Mouse (Mus musculus) CH12.LX (cell line): Measurements from ENCODE around the gene Uts2b. TPM values are rescaled to one million over a fixed set of nuclear protein-coding genes. Genes with fewer than 3 reads are reported as not detected.

Experiments
- DNase-seq: peaks from one replicate; pipeline ENCODE4 v3.0.0-alpha.2; 2013; ENCODE audit errors: extremely low read depth
- H3K27ac ChIP-seq: 2 replicates; pipeline ENCODE4 v1.5.1; 2012; ENCODE audit warnings: low read depth, mild to moderate bottlenecking, control low read depth, moderate library complexity; ENCODE audit not compliant: insufficient read depth
- H3K27me3 ChIP-seq: replicated peaks from 2 replicates; pipeline ENCODE3; 2012; ENCODE audit warnings: inconsistent platforms
- H3K36me3 ChIP-seq, 2 experiments: replicated peaks in 1 of 2; 2 replicates each; pipeline versions ENCODE3 to v1.6.1; 2012; ENCODE audit warnings: inconsistent platforms in 1 of 2, low read length in 1 of 2, mild to moderate bottlenecking in 1 of 2, mixed read lengths in 1 of 2, moderate library complexity in 1 of 2; ENCODE audit not compliant: control insufficient read depth in 1 of 2, insufficient read depth in 1 of 2
- H3K4me1 ChIP-seq, 2 experiments: 2 replicates each; pipeline ENCODE4 v1.6.1; 2012; ENCODE audit warnings: inconsistent platforms in 1 of 2, moderate library complexity in 1 of 2; ENCODE audit not compliant: insufficient read depth in 2 of 2, control insufficient read depth in 1 of 2
- H3K4me2 ChIP-seq: 2 replicates; pipeline ENCODE4 v1.6.1; 2012; ENCODE audit warnings: low read depth, mild to moderate bottlenecking, control low read depth; ENCODE audit not compliant: poor library complexity, insufficient read depth, severe bottlenecking
- H3K4me3 ChIP-seq, 3 experiments: fragments of 150-350 bp in 1 of 3; sonication (generic) in 1 of 3; replicated peaks in 1 of 3; 2 replicates each; pipeline versions ENCODE3 to v1.5.1; 2011 to 2012; ENCODE audit warnings: low read depth in 2 of 3, low read length in 2 of 3, mild to moderate bottlenecking in 2 of 3, moderate library complexity in 2 of 3, control low read depth in 1 of 3, improper control_type of control experiment in 1 of 3, inconsistent platforms in 1 of 3, mixed read lengths in 1 of 3; ENCODE audit not compliant: poor library complexity in 1 of 3
- H3K79me2 ChIP-seq: replicated peaks from 2 replicates; pipeline ENCODE4 v1.6.1; 2012; ENCODE audit warnings: mild to moderate bottlenecking, moderate library complexity; ENCODE audit not compliant: control insufficient read depth, poor library complexity, insufficient read depth, severe bottlenecking; ENCODE audit errors: extremely low read depth
- H3K9ac ChIP-seq: 2 replicates; pipeline ENCODE4 v1.6.1; 2012; ENCODE audit warnings: low read depth, mild to moderate bottlenecking, control low read depth, moderate library complexity; ENCODE audit not compliant: insufficient read depth
- H3K9me3 ChIP-seq: replicated peaks from 2 replicates; pipeline ENCODE3; 2012; ENCODE audit warnings: low read length, inconsistent platforms, mixed read lengths
- BHLHE40 ChIP-seq: IDR thresholded peaks from 2 replicates; pipeline ENCODE4 v1.6.1; 2011; ENCODE audit warnings: mild to moderate bottlenecking, low read depth, low read length, improper control_type of control experiment
- CHD1 ChIP-seq: IDR thresholded peaks from 2 replicates; pipeline ENCODE4 v1.6.1; 2012; ENCODE audit warnings: low read depth, low read length, improper control_type of control experiment, inconsistent platforms
- CHD2 ChIP-seq: IDR thresholded peaks from 2 replicates; pipeline ENCODE4 v1.6.1; 2011; ENCODE audit warnings: low read length, improper control_type of control experiment
- CTCF ChIP-seq, 2 experiments: IDR thresholded peaks in 1 of 2; conservative IDR thresholded peaks in 1 of 2; 2 replicates each; pipeline ENCODE4 v1.5.1; 2011 to 2012; ENCODE audit warnings: low read depth in 2 of 2, low read length in 2 of 2, improper control_type of control experiment in 1 of 2, inconsistent platforms in 1 of 2, mild to moderate bottlenecking in 1 of 2, moderate library complexity in 1 of 2
- E2F4 ChIP-seq: IDR thresholded peaks from 2 replicates; pipeline ENCODE4 v1.6.1; 2011; ENCODE audit warnings: low read depth, low read length, improper control_type of control experiment; ENCODE audit not compliant: insufficient replicate concordance
- ELF1 ChIP-seq: IDR thresholded peaks from 2 replicates; pipeline ENCODE4 v1.6.1; 2014; ENCODE audit warnings: low read depth, mild to moderate bottlenecking, inconsistent platforms, low read length, improper control_type of control experiment
- EP300 ChIP-seq: IDR thresholded peaks from 2 replicates; pipeline ENCODE4 v1.6.1; 2011; ENCODE audit warnings: low read length, improper control_type of control experiment
- ETS1 ChIP-seq: conservative IDR thresholded peaks from 2 replicates; pipeline ENCODE4 v1.6.1; 2012; ENCODE audit warnings: low read depth, mild to moderate bottlenecking, inconsistent platforms, low read length, improper control_type of control experiment, moderate library complexity
- GABPA ChIP-seq: IDR thresholded peaks from 2 replicates; pipeline ENCODE4 v1.6.1; 2012; ENCODE audit warnings: low read depth, low read length, improper control_type of control experiment, inconsistent platforms; ENCODE audit not compliant: insufficient replicate concordance
- HCFC1 ChIP-seq: IDR thresholded peaks from 2 replicates; pipeline ENCODE4 v1.6.1; 2012; ENCODE audit warnings: low read depth, mild to moderate bottlenecking, inconsistent platforms, low read length, improper control_type of control experiment
- IRF4 ChIP-seq: IDR thresholded peaks from 2 replicates; pipeline ENCODE4 v1.6.1; 2014; ENCODE audit warnings: low read depth, mild to moderate bottlenecking, inconsistent platforms, low read length, improper control_type of control experiment
- JUN ChIP-seq: IDR thresholded peaks from 2 replicates; pipeline ENCODE4 v1.6.1; 2011; ENCODE audit warnings: low read depth, mild to moderate bottlenecking, low read length, improper control_type of control experiment, moderate library complexity; ENCODE audit not compliant: insufficient read depth
- JUND ChIP-seq: conservative IDR thresholded peaks from 2 replicates; pipeline ENCODE4 v1.6.1; 2011; ENCODE audit warnings: low read depth, low read length, improper control_type of control experiment
- KAT2A ChIP-seq: IDR thresholded peaks from 2 replicates; pipeline ENCODE4 v1.6.1; 2012; ENCODE audit warnings: low read length, improper control_type of control experiment, inconsistent platforms; ENCODE audit not compliant: insufficient replicate concordance
- MAFK ChIP-seq: IDR thresholded peaks from 2 replicates; pipeline ENCODE4 v1.6.1; 2011; ENCODE audit warnings: low read length, improper control_type of control experiment; ENCODE audit not compliant: insufficient replicate concordance
- MAX ChIP-seq: IDR thresholded peaks from 2 replicates; pipeline ENCODE4 v1.6.1; 2011; ENCODE audit warnings: low read length, improper control_type of control experiment
- MAZ ChIP-seq: IDR thresholded peaks from 2 replicates; pipeline ENCODE4 v1.6.1; 2012; ENCODE audit warnings: low read depth, mild to moderate bottlenecking, inconsistent platforms, low read length, improper control_type of control experiment, moderate library complexity
- MEF2A ChIP-seq: IDR thresholded peaks from 2 replicates; pipeline ENCODE4 v1.6.1; 2014; ENCODE audit warnings: low read depth, mild to moderate bottlenecking, inconsistent platforms, low read length, improper control_type of control experiment, borderline replicate concordance
- MXI1 ChIP-seq: IDR thresholded peaks from 2 replicates; pipeline ENCODE4 v1.6.1; 2011; ENCODE audit warnings: mild to moderate bottlenecking, low read depth, low read length, improper control_type of control experiment
- MYC ChIP-seq: IDR thresholded peaks from 2 replicates; pipeline ENCODE4 v1.6.1; 2011; ENCODE audit warnings: low read depth, mild to moderate bottlenecking, improper control_type of control experiment, low read length
- NELFE ChIP-seq: IDR thresholded peaks from 2 replicates; pipeline ENCODE4 v1.6.1; 2011; ENCODE audit warnings: low read depth, low read length, improper control_type of control experiment
- NRF1 ChIP-seq: IDR thresholded peaks from 2 replicates; pipeline ENCODE4 v1.6.1; 2014; ENCODE audit warnings: low read depth, mild to moderate bottlenecking, inconsistent platforms, low read length, improper control_type of control experiment, moderate library complexity
- PAX5 ChIP-seq: IDR thresholded peaks from 2 replicates; pipeline ENCODE4 v1.6.1; 2012; ENCODE audit warnings: low read length, inconsistent platforms, mixed read lengths
- POLR2A ChIP-seq: IDR thresholded peaks from 2 replicates; pipeline ENCODE4 v1.6.1; 2011; ENCODE audit warnings: low read depth, mild to moderate bottlenecking, improper control_type of control experiment, low read length
- POLR2AphosphoS2 ChIP-seq: IDR thresholded peaks from 2 replicates; pipeline ENCODE4 v1.6.1; 2011; ENCODE audit warnings: low read depth, low read length, improper control_type of control experiment
- RAD21 ChIP-seq: IDR thresholded peaks from 2 replicates; pipeline ENCODE4 v1.6.1; 2011; ENCODE audit warnings: low read depth, mild to moderate bottlenecking, low read length, improper control_type of control experiment, moderate library complexity
- RCOR1 ChIP-seq: conservative IDR thresholded peaks from 2 replicates; pipeline ENCODE4 v1.6.1; 2012; ENCODE audit warnings: low read depth, mild to moderate bottlenecking, inconsistent platforms, low read length, improper control_type of control experiment
- SIN3A ChIP-seq: IDR thresholded peaks from 2 replicates; pipeline ENCODE4 v1.6.1; 2012; ENCODE audit warnings: low read length, improper control_type of control experiment, inconsistent platforms
- SMC3 ChIP-seq: IDR thresholded peaks from 2 replicates; pipeline ENCODE4 v1.6.1; 2011; ENCODE audit warnings: low read depth, low read length, improper control_type of control experiment
- TBP ChIP-seq: conservative IDR thresholded peaks from 2 replicates; pipeline ENCODE4 v1.6.1; 2011; ENCODE audit warnings: low read depth, low read length, improper control_type of control experiment
- TCF12 ChIP-seq: IDR thresholded peaks from 2 replicates; pipeline ENCODE4 v1.6.1; 2014; ENCODE audit warnings: low read depth, mild to moderate bottlenecking, inconsistent platforms, low read length, improper control_type of control experiment
- UBTF ChIP-seq: IDR thresholded peaks from 2 replicates; pipeline ENCODE4 v1.6.1; 2012; ENCODE audit warnings: low read depth, mild to moderate bottlenecking, inconsistent platforms, low read length, improper control_type of control experiment, moderate library complexity
- USF1 ChIP-seq: IDR thresholded peaks from 2 replicates; pipeline ENCODE4 v1.6.1; 2014; ENCODE audit warnings: low read depth, mild to moderate bottlenecking, inconsistent platforms, low read length, improper control_type of control experiment
- USF2 ChIP-seq: conservative IDR thresholded peaks from 2 replicates; pipeline ENCODE4 v1.6.1; 2011; ENCODE audit warnings: low read depth, low read length, improper control_type of control experiment
- ZC3H11A ChIP-seq: IDR thresholded peaks from 2 replicates; pipeline ENCODE4 v1.6.1; 2012; ENCODE audit warnings: low read depth, mild to moderate bottlenecking, inconsistent platforms, low read length, improper control_type of control experiment
- ZKSCAN1 ChIP-seq: IDR thresholded peaks from 2 replicates; pipeline ENCODE4 v1.6.1; 2012; ENCODE audit warnings: low read depth, inconsistent platforms, low read length, improper control_type of control experiment, borderline replicate concordance
- ZMIZ1 ChIP-seq: IDR thresholded peaks from 2 replicates; pipeline ENCODE4 v1.6.1; 2012; ENCODE audit warnings: low read depth, mild to moderate bottlenecking, inconsistent platforms, low read length, improper control_type of control experiment
- ZNF384 ChIP-seq: IDR thresholded peaks from 2 replicates; pipeline ENCODE4 v1.6.1; 2012; ENCODE audit warnings: low read depth, low read length, improper control_type of control experiment, inconsistent platforms
- dilution Hi-C: fragments of 300-500 bp; cut with MboI; formaldehyde crosslinking; loops from 2 replicates; pipeline ENCODE4 v1.14.3; 2020; ENCODE audit warnings: low sequenced_read_pairs; ENCODE audit not compliant: extremely low pct_unique_long_range_greater_than_20kb, extremely low pct_ligation_motif_present
- in situ Hi-C: fragments of 300-500 bp; cut with MboI; formaldehyde crosslinking; loops from 3 replicates; pipeline ENCODE4 v1.14.3; 2019; ENCODE audit warnings: low sequenced_read_pairs, low pct_ligation_motif_present, low pct_unique_long_range_greater_than_20kb, mixed read lengths
- polyA plus RNA-seq: library from polyadenylated mRNA; unstranded; fragments of >175 nt; gene quantifications from 2 replicates; pipeline ENCODE4 v1.2.1, GENCODE M21; 2012; ENCODE audit warnings: low read depth; ENCODE audit not compliant: insufficient read length
- total RNA-seq, 2 experiments: library from RNA; depleted of rRNA; stranded (reverse); fragments of 300-350 nt in 1 of 2; fragments of >200 nt in 1 of 2; gene quantifications; 2 replicates each; pipeline ENCODE4 v1.2.3; 2012 to 2014

The Uts2b gene
- total and polyA plus RNA-seq, 3 experiments, result 0.38 to 0.51 TPM; not detected in 1

- Histone ChIP-seq H3K79me2 (no peaks in the 10 kb centered on the region), H3K27me3 (no peaks in the 10 kb centered on the region), H3K4me3 (no peak overlapping the region), H3K9me3 (no peaks in the 10 kb centered on the region), H3K4me1 (peaks cover 13 to 67% of the 10 kb centered on the region in 2 experiments), H3K27ac (peak overlapping the region; percentile 90), H3K4me2 (peak overlapping the region; percentile 91), H3K9ac (peak overlapping the region; percentile 41), H3K36me3 (no peaks in the 10 kb centered on the region)
- dilution Hi-C loops, result no loop called here
- TF ChIP-seq HCFC1 (peak; percentile 44; the same call in 1 of the 2 replicates), UBTF (no peak), CHD2 (peak; percentile 93), MYC (peak; percentile 87; the same call in 1 of the 2 replicates), EP300 (peak; percentile 95), ZNF384 (no peak), RAD21 (peak; percentile 31), CTCF (conservative IDR thresholded peaks at IDR 0.05 in 1 of 2, IDR thresholded peaks at IDR 0.05 in 1 of 2; ENCODE audit: low read depth in 2 of 2, low read length in 2 of 2) (no peak), USF1 (no peak), MAX (peak; percentile 86), TBP (peak; percentile 72), CHD1 (peak; percentile 91; the same call in 1 of the 2 replicates), NELFE (no peak), ZC3H11A (no peak), POLR2A (no peak), JUND (peak; percentile 76), KAT2A (no peak), JUN (peak; percentile 73), MAFK (peak; percentile 85), MEF2A (peak; percentile 98), TCF12 (peak; percentile 86; the same call in 1 of the 2 replicates), ZKSCAN1 (no peak), ZMIZ1 (no peak), BHLHE40 (peak; percentile 97), NRF1 (no peak), RCOR1 (peak; percentile 72), ETS1 (peak; percentile 97), IRF4 (peak; percentile 93), USF2 (no peak), MXI1 (no peak), SMC3 (peak; percentile 25), POLR2AphosphoS2 (no peak), GABPA (no peak), MAZ (no peak), PAX5 (no peak), ELF1 (no peak; the same call in 1 of the 2 replicates), E2F4 (0 out of 2 replicates have a peak, but pooled peaks have one; percentile 50), SIN3A (peak; percentile 87)
- DNase-seq, result peak; percentile 90
- in situ Hi-C loops, result no loop called here
Observed at GRCm38 (mm10) chr16:27354464-27354863, 15.6 kb downstream of the Uts2b start.
